Mouse (Mus musculus) ES-E14 (cell line): ENCODE data around the gene Reep3. TPM values are rescaled to one million over a fixed set of nuclear protein-coding genes. Genes with fewer than 3 reads are reported as not detected.

Experiments
- DNase-seq: peaks from one replicate; pipeline ENCODE4 v3.0.0-alpha.2; 2013; ENCODE audit warnings: low read depth, low spot score
- H3K27ac ChIP-seq: 2 replicates; pipeline ENCODE4 v1.5.1; 2012; ENCODE audit warnings: low read depth, mild to moderate bottlenecking, low read length, moderate library complexity, mixed read lengths; ENCODE audit not compliant: poor library complexity, insufficient read depth, severe bottlenecking
- H3K36me3 ChIP-seq: 2 replicates; pipeline ENCODE4 v1.6.1; 2012; ENCODE audit warnings: mild to moderate bottlenecking, low read length, moderate library complexity, mixed read lengths; ENCODE audit not compliant: control insufficient read depth, poor library complexity, insufficient read depth, severe bottlenecking
- H3K4me1 ChIP-seq, 2 experiments: fragments of 150-350 bp in 1 of 2; sonication (generic) in 1 of 2; 2 replicates each; pipeline ENCODE4 v1.6.1; 2012; ENCODE audit warnings: low read length in 2 of 2, mild to moderate bottlenecking in 1 of 2, mixed read lengths in 1 of 2; ENCODE audit not compliant: control insufficient read depth in 2 of 2, insufficient read depth in 2 of 2, poor library complexity in 1 of 2
- H3K4me3 ChIP-seq, 2 experiments: fragments of 150-350 bp in 1 of 2; sonication (generic) in 1 of 2; 2 replicates each; pipeline ENCODE4 v1.5.1; 2012; ENCODE audit warnings: low read length in 2 of 2, low read depth in 1 of 2, mild to moderate bottlenecking in 1 of 2, mixed read lengths in 1 of 2; ENCODE audit not compliant: insufficient read depth in 1 of 2, poor library complexity in 1 of 2, severe bottlenecking in 1 of 2
- H3K9ac ChIP-seq: 2 replicates; pipeline ENCODE4 v1.6.1; 2012; ENCODE audit warnings: low read depth, mild to moderate bottlenecking, low read length, mixed read lengths; ENCODE audit not compliant: poor library complexity, insufficient read depth, severe bottlenecking
- H3K9me3 ChIP-seq: fragments of 150-350 bp; sonication (generic); 2 replicates; pipeline ENCODE4 v1.6.1; 2012; ENCODE audit warnings: low read depth, mild to moderate bottlenecking, low read length; ENCODE audit not compliant: control insufficient read depth, insufficient read depth
- CHD2 ChIP-seq: IDR thresholded peaks from 2 replicates; pipeline ENCODE4 v1.6.1; 2014; ENCODE audit warnings: mild to moderate bottlenecking, low read depth, low read length, inconsistent platforms
- HCFC1 ChIP-seq: IDR thresholded peaks from 2 replicates; pipeline ENCODE4 v1.6.1; 2012; ENCODE audit warnings: low read length, inconsistent platforms, borderline replicate concordance; ENCODE audit not compliant: insufficient read depth
- MAFK ChIP-seq: IDR thresholded peaks from 2 replicates; pipeline ENCODE4 v1.6.1; 2014; ENCODE audit warnings: mild to moderate bottlenecking, low read depth, low read length, inconsistent platforms; ENCODE audit not compliant: insufficient read depth
- ZC3H11A ChIP-seq: IDR thresholded peaks from 2 replicates; pipeline ENCODE4 v1.6.1; 2012; ENCODE audit warnings: low read depth, mild to moderate bottlenecking, inconsistent platforms, low read length, borderline replicate concordance
- ZNF384 ChIP-seq: IDR thresholded peaks from 2 replicates; pipeline ENCODE4 v1.6.1; 2012; ENCODE audit warnings: low read depth, low read length, inconsistent platforms
- in situ Hi-C, 2 experiments: fragments of 600-800 bp; cut with MboI; formaldehyde crosslinking; loops; one replicate each; pipeline ENCODE4 v1.15.1; 2025; ENCODE audit warnings: low sequenced_read_pairs in 2 of 2, inconsistent platforms in 1 of 2; ENCODE audit not compliant: unreplicated experiment in 2 of 2
- total RNA-seq: library from RNA; depleted of rRNA; stranded (reverse); fragments of 300-350 nt; gene quantifications from 2 replicates; pipeline ENCODE4 v1.2.3, GENCODE M21; 2012

Gene Reep3
- total RNA-seq, 1 experiment: 18.2 TPM

DNA sequence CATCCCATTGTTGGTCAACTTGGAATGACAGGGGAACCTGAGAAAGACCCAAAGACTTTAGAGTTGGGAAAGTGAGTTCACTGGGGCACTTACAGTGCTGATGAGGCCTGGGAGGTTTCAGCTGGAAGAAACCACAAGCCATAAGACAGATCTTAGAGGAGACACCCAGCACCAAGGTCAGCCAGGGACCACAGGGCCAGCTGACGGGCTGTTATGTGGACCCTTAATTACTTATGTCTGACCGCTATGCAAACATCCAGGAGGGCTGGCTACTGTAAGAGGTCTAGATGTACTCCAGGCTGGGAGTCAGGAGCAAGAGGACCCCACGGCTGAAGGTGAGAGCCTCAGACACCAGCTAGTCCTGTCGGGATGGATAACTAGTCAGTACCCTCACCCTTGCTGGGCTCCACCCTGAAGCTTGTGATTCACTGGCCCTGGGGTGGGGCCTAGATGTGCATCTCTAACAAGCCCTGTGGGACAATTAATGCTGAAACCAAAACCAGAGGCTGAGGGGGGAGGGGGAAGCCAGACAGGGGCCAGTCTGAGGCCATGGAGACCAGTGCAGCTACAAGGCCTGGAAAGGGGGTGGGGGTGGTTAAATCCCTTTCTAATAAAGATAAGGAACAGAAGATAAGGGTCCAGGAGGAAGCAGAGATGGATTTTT lies 80.0 kb downstream of the Reep3 start:
- no peak overlapping the region for H3K4me3 ChIP-seq
- H3K9me3 ChIP-seq: no peaks in the 10 kb centered on the region
- 0 out of 2 replicates have a peak overlapping the region, but pooled peaks have one; percentile 41 for H3K27ac ChIP-seq
- H3K4me1 ChIP-seq: peaks cover 7 to 9% of the 10 kb centered on the region in 2 experiments
- H3K36me3 ChIP-seq: peaks cover 7% of the 10 kb centered on the region; the same call in 1 of the 2 replicates
- no peak overlapping the region for H3K9ac ChIP-seq
- no peak for DNase-seq
- in situ Hi-C loops: no loop called here
- TF ChIP-seq CHD2: no peak
- TF ChIP-seq ZNF384: no peak
- no peak for TF ChIP-seq HCFC1
- no peak for TF ChIP-seq MAFK
- no peak for TF ChIP-seq ZC3H11A

DNA sequence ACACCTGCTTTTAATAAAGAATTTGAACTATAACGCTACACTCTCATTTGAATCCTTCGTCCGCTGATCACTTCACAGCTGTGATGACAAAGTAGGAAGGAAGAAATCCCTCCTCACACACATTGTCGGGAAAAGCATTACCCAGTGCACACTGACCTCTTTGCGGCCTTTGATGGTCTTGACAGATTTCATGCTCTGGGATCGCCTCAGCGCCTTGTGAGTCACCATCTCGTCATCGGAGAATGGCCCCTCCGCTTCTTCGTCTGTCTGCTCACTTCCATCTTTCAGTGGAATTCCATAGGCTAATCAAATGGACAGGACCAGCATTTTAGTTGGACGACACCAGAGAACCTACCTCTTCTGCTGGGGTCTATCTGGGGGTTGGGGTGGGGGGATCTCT lies 82.0 kb downstream of the Reep3 start:
- no peaks in the 10 kb centered on the region; the same call in 1 of the 2 replicates for H3K36me3 ChIP-seq
- TF ChIP-seq ZC3H11A (no peak), HCFC1 (no peak), ZNF384 (no peak), MAFK (no peak), CHD2 (no peak)
- H3K4me3 ChIP-seq: no peak overlapping the region
- in situ Hi-C loops: no loop called here
- no peak overlapping the region for H3K9ac ChIP-seq
- no peak for DNase-seq
- H3K9me3 ChIP-seq: no peaks in the 10 kb centered on the region
- H3K4me1 ChIP-seq: peaks cover 9% of the 10 kb centered on the region in 2 experiments
- H3K27ac ChIP-seq: no peak overlapping the region

DNA sequence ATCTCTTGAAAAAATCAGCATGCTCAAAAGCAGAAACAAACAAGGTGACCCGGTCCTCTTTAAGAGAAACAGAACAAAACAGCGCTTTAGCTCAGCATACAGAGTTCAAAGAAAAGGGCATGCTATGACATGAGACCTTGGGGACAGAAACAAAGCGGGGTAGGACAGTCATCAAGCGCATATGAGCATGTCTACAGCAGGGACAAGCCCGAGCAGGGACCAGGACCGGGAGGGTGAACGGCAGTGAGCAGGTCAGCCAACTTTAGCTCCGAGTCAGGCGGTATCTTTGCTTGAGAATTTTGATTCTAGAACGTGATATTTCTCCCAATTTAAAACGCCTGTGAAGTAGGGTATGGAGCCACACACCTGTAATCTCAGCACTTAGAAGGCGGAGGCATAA lies 86.2 kb downstream of the Reep3 start:
- in situ Hi-C loops: no loop called here
- Histone ChIP-seq H3K9ac (no peak overlapping the region), H3K4me1 (peaks cover 0 to 2% of the 10 kb centered on the region in 2 experiments; a peak in 2 of 4 replicates), H3K27ac (no peak overlapping the region; the same call in 1 of the 2 replicates), H3K9me3 (no peaks in the 10 kb centered on the region), H3K36me3 (no peaks in the 10 kb centered on the region; the same call in 1 of the 2 replicates), H3K4me3 (no peak overlapping the region)
- TF ChIP-seq MAFK (no peak), ZNF384 (no peak), HCFC1 (no peak)
- DNase-seq: no peak

DNA sequence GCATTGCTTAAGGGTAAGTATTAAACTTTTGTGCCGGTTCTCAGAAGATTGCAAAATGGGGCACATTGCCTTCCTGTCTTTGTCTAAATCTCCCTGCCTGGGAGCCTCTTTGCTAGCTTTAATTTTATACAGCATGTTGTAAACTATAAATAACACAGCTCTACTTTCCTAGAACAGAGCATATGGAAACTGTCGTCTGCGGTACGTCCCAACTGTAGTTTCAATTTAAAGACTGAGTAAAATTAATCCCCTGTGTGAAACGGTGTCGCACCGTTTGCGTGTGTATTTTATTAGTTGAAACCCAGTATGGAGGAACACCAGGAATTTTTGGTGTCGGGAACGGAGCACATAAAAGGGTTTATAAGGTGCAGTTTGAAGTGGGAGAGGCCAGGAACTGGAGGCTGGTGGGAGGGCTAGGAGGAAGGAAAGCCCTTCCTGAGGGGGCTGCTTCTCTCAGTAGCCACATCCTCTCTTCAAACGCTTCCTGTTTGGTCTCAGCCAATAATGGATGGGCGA lies 92.2 kb downstream of the Reep3 start:
- in situ Hi-C loops: no loop called here
- no peaks in the 10 kb centered on the region for H3K9me3 ChIP-seq
- peak overlapping the region; percentile 5 to 49; a peak in 2 of 4 replicates for H3K4me3 ChIP-seq

More for the DNA sequence above, 92.2 kb downstream of the Reep3 start:
- TF ChIP-seq ZC3H11A (no peak), ZNF384 (no peak), HCFC1 (no peak), MAFK (no peak)
- Histone ChIP-seq H3K36me3 (no peaks in the 10 kb centered on the region), H3K9ac (peak overlapping the region; percentile 44; the same call in 1 of the 2 replicates), H3K27ac (peak overlapping the region; percentile 98; the same call in 1 of the 2 replicates), H3K4me1 (peaks cover 0 to 5% of the 10 kb centered on the region in 2 experiments; a peak in 2 of 4 replicates)
- DNase-seq: no peak
